Mouse (Mus musculus): Measurements from ENCODE around the gene Tcf23. TPM values are rescaled to one million over a fixed set of nuclear protein-coding genes. Genes with fewer than 3 reads are reported as not detected.
"Not testable (repeated sequence)": the region's sequence is repeated elsewhere in the genome, so short reads cannot be mapped to it uniquely, and the experiment has no call there.

Gene Tcf23
- total RNA-seq, 2 experiments from 2014 or later, result 0.18 to 0.21 TPM

GRCm38 (mm10) chr5:30998306-30998705, 29.8 kb downstream of the Tcf23 start:
- no peak for DNase-seq

GRCm38 (mm10) chr5:30999324-30999723, 30.9 kb downstream of the Tcf23 start:
- no peak for DNase-seq

GRCm38 (mm10) chr5:31000122-31000521, 31.7 kb downstream of the Tcf23 start:
- DNase-seq, result no peak

GRCm38 (mm10) chr5:31000993-31001392, 32.5 kb downstream of the Tcf23 start:
- DNase-seq, result no peak

- no peak for DNase-seq
These were observed 33.1 kb downstream of the Tcf23 start for GRCm38 (mm10) chr5:31001560-31001959.

- peak; percentile 75 for DNase-seq
These were observed 35.7 kb downstream of the Tcf23 start for GRCm38 (mm10) chr5:31004184-31004583.

GRCm38 (mm10) chr5:31012737-31013136, 44.3 kb downstream of the Tcf23 start:
- DNase-seq, result no peak

- no peak for DNase-seq
These were observed 47.5 kb downstream of the Tcf23 start for GRCm38 (mm10) chr5:31015913-31016312.

GRCm38 (mm10) chr5:31021790-31022189, 53.3 kb downstream of the Tcf23 start:
- DNase-seq, result not testable (repeated sequence)

GRCm38 (mm10) chr5:31022690-31023089, 54.2 kb downstream of the Tcf23 start:
- no peak for DNase-seq

GRCm38 (mm10) chr5:31023254-31023653, 54.8 kb downstream of the Tcf23 start:
- DNase-seq, result no peak

GRCm38 (mm10) chr5:31024641-31025040, 56.2 kb downstream of the Tcf23 start:
- no peak for DNase-seq

Other genes starting within 250 kb of the Tcf23 start
- 10 to 100 TPM; 50.6 to 57.5 TPM for gene Mapre3, start 154.0 kb upstream of the Tcf23 start, total RNA-seq (2021)
- gene Tmem214, start 100.7 kb upstream of the Tcf23 start, total RNA-seq (2021), result 10 to 100 TPM; 25.2 to 35.0 TPM
- gene Agbl5, start 80.0 kb upstream of the Tcf23 start, total RNA-seq (2021), result 1 to 10 TPM; 2.0 to 2.5 TPM
- gene Ost4, start 60.9 kb upstream of the Tcf23 start, total RNA-seq (2021), result 100 to 1,000 TPM; 103 to 117 TPM
- 10 to 100 TPM in 1 of 2 experiments, 1 to 10 TPM in 1; 9.3 to 10.9 TPM for gene Emilin1, start 55.3 kb upstream of the Tcf23 start, total RNA-seq (2021)
- gene Khk, start 47.2 kb upstream of the Tcf23 start, total RNA-seq (2021), result 10 to 100 TPM; 25.2 to 34.5 TPM
- 1 to 10 TPM; 3.4 to 4.3 TPM for gene Cgref1, start 23.1 kb upstream of the Tcf23 start, total RNA-seq (2021)
- 10 to 100 TPM; 69.8 to 81.6 TPM for gene Preb, start 8.3 kb upstream of the Tcf23 start, total RNA-seq (2021)
- gene Atraid, start 79.7 kb downstream of the Tcf23 start, total RNA-seq (2021), result 10 to 100 TPM; 41.8 to 44.4 TPM
- gene Slc5a6, start 80.3 kb downstream of the Tcf23 start, total RNA-seq (2021), result 1 to 10 TPM; 2.5 to 3.5 TPM
- gene Cad, start 86.1 kb downstream of the Tcf23 start, total RNA-seq (2021), result 10 to 100 TPM; 19.3 to 25.1 TPM
- not detected for gene Dnajc5g, start 137.6 kb downstream of the Tcf23 start, total RNA-seq (2021)
- gene Slc30a3, start 139.6 kb downstream of the Tcf23 start, total RNA-seq (2021), result under 1 TPM in 1 of 2 experiments, not detected in 1; 0.13 TPM
- gene Trim54, start 148.1 kb downstream of the Tcf23 start, total RNA-seq (2021), result 100 to 1,000 TPM; 303 to 342 TPM
- gene Ucn, start 170.2 kb downstream of the Tcf23 start, total RNA-seq (2021), result not detected
- 10 to 100 TPM; 22.9 to 25.6 TPM for gene Mpv17, start 185.6 kb downstream of the Tcf23 start, total RNA-seq (2021)
- gene Gm29609, start 211.2 kb downstream of the Tcf23 start, total RNA-seq (2021), result under 1 TPM; 0.26 to 0.35 TPM
- gene Gtf3c2, start 211.5 kb downstream of the Tcf23 start, total RNA-seq (2021), result 10 to 100 TPM; 21.8 to 24.5 TPM
- 10 to 100 TPM; 28.3 to 31.1 TPM for gene Snx17, start 224.6 kb downstream of the Tcf23 start, total RNA-seq (2021)
- 10 to 100 TPM; 51.5 to 63.1 TPM for gene Eif2b4, start 224.8 kb downstream of the Tcf23 start, total RNA-seq (2021)
- gene Zfp513, start 233.6 kb downstream of the Tcf23 start, total RNA-seq (2021), result 1 to 10 TPM; 5.4 to 5.7 TPM